Mouse (Mus musculus) natural killer cell, adult 2 months (primary cell): ENCODE results near the gene Zkscan1.
"Not testable (repeated sequence)": the region's sequence is repeated elsewhere in the genome, so short reads cannot be mapped to it uniquely, and the experiment has no call there.

Experiments used
- DNase-seq, 2 experiments: peaks; one replicate each; pipeline ENCODE4 v3.0.0; 2022; ENCODE audit warnings: low spot score in 2 of 2

Gene Zkscan1

DNA sequence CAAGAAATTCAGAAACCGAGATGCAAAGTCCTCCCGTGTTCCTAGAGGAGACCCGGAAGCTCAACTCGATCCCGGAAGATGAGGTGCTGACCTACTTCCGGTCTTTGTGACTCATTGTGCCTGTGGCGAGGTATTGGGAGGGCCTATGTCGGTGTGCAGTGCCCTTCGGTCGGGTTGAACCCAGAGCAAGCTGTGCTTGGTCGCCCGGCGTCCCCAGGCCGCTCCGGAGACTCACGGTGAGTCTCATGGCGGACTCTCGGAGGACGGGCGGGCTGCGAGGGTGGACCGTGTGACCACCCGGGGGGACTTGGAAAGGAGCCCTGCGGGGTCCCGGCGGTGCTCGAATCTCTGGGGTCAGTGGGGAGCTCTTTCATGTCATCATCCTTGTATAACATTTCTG is at the start of gene Zkscan1:
Gene Zkscan1, plus strand, starts transcription at position 89 of the 400 bp plus-strand sequence.
- peak; percentile 81 to 85 for DNase-seq

GRCm38 (mm10) chr5:138052894-138053293 is 32.0 kb upstream of the Zkscan1 start, which contains the start of gene Smok3c:
Gene Smok3c (plus strand): TSS chr5:138053194.
- not testable (repeated sequence) for DNase-seq

DNA sequence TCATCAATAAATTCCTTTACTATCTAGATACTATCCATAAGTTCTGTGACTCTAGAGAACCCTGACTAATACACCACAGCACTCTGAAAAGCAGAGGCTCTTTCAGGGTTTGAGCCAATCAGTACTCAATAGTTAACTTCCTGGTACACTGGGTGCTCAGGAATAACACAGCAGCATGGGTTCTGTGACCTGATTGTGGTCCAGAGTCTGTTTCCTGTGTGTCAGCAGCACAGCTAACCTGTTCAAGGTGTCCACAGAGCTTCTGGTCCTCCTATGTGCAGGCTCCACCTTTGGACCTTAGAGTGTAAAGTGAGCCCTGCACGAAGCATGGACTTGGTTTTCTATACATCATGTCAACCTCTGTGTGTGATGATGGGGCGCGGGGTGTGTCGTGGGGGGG is 11.1 kb upstream of the Zkscan1 start:
- no peak for DNase-seq

DNA sequence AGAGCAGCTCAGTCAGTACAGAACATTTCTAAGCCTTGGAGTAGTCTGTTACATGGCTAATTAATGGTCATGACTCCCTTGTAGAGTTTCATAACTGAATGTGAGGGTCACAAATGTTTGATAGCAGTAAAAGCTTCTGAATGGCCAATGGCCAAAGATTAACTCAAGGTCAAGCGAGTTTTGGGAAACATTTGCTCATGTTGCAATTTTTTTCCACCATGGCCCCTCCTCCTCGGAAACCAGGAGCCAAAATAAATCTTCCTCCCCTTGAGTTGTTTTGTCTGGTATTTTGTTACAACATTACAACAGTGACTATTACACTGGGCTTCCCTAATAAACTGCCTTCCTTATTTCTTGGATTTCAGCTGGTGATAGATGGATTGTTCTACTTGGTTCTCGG is 9.2 kb upstream of the Zkscan1 start:
- no peak for DNase-seq

GRCm38 (mm10) chr5:138076148-138076547 is 8.7 kb upstream of the Zkscan1 start:
- DNase-seq, result no peak

GRCm38 (mm10) chr5:138080456-138080855 is 4.4 kb upstream of the Zkscan1 start:
- DNase-seq, result no peak

DNA sequence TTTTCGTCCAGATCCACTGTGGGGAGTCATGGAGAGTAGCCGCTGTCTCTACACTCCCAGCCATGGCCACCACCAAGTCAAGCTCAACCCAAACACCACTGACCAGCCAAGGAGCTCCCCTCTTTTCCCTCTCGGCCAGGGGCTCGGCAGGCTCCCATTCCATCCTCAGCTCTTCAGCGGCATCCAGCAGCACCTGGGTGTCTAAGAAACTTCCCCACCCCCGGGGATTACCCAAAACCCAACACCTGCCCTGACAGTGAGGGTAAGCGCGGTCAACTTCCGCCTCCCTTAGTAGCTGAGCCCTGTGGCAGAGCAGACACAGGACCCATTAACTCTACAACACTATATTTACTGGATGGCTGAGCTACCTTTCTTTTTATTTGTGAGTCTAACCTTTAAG is 3.4 kb upstream of the Zkscan1 start:
- DNase-seq, result no peak

GRCm38 (mm10) chr5:138083318-138083900 is 1.5 kb upstream of the Zkscan1 start:
- no peak for DNase-seq

GRCm38 (mm10) chr5:138083936-138084335 is 948 bp upstream of the Zkscan1 start:
- no peak for DNase-seq

- no peak for DNase-seq
These were observed 377 bp upstream of the Zkscan1 start for GRCm38 (mm10) chr5:138084507-138084906.

DNA sequence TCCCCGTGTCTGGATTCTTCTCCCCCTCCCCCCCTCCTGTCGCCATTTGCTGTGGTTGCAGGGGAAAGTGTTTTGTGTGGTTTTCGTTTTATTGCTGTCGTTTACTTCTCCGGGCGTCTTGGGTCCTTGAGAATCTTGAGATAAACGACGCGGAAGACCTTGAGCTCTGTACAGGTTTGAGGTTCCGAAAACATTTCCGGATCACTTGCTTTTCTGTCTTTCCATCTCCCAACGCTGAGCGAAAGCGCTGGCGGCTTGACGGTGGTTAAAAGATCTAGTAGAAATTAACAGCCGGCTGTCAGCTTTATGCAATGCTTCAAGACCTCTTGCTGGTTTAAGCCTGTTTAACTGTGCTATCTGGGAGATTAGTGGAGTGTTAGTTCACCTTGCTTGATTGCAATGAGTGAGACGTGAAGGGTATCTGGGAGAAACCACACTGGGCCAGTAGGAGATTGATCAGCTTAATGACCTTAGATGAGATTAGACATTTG is 582 bp downstream of the Zkscan1 start:
- DNase-seq, result peak in 1 of 2 experiments; percentile 15

GRCm38 (mm10) chr5:138086842-138087241 is 2.0 kb downstream of the Zkscan1 start:
- no peak for DNase-seq

GRCm38 (mm10) chr5:138088366-138088765 is 3.5 kb downstream of the Zkscan1 start:
- DNase-seq, result no peak

- DNase-seq, result no peak
These were observed 4.2 kb downstream of the Zkscan1 start for GRCm38 (mm10) chr5:138089108-138089551.

DNA sequence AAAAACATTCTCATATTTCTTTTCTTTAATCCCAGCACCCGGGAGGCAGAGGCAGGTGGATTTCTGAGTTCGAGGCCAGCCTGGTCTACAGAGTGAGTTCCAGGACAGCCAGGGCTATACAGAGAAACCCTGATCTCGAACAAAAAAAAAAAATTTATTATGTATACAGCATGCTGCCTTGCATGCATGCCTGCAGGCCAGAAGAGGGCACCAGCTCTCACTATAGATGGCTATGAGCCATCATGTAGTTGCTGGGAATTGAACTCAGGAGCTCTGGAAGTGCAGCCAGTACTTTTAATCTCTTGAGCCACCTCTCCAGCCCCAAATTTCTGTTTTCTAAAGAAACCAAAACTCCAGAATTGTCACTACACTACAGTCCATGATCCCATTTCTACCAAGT is 5.4 kb downstream of the Zkscan1 start:
- no peak for DNase-seq

- no peak for DNase-seq
These were observed 5.9 kb downstream of the Zkscan1 start for GRCm38 (mm10) chr5:138090737-138091136.

GRCm38 (mm10) chr5:138092771-138093170 is 7.9 kb downstream of the Zkscan1 start:
- DNase-seq, result no peak

DNA sequence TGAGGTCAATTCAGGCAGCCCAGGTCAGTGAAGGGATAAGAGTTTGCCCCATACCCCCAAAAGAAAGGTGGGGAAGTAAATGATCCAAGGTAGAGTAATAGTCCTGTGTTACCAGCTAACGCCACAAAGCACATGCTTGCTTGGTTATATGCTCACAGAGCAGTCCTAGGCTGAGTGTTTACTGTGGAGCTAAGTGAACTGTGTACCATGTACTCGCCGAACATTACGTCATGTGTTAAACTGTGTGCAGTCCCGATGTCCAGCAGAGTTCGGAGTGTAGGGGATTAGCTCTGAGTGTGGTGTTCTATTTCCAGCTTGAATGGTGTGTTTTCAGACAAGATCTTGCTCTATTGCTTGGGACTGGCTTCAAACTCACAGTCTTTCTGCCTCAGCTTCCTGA is 9.6 kb downstream of the Zkscan1 start:
- no peak for DNase-seq

- DNase-seq, result no peak
These were observed 20.1 kb downstream of the Zkscan1 start for GRCm38 (mm10) chr5:138104976-138105375.

GRCm38 (mm10) chr5:138107130-138107529 is 22.2 kb downstream of the Zkscan1 start:
- DNase-seq, result no peak

- not testable (repeated sequence) for DNase-seq
These were observed 25.0 kb downstream of the Zkscan1 start for GRCm38 (mm10) chr5:138109847-138110396.

DNA sequence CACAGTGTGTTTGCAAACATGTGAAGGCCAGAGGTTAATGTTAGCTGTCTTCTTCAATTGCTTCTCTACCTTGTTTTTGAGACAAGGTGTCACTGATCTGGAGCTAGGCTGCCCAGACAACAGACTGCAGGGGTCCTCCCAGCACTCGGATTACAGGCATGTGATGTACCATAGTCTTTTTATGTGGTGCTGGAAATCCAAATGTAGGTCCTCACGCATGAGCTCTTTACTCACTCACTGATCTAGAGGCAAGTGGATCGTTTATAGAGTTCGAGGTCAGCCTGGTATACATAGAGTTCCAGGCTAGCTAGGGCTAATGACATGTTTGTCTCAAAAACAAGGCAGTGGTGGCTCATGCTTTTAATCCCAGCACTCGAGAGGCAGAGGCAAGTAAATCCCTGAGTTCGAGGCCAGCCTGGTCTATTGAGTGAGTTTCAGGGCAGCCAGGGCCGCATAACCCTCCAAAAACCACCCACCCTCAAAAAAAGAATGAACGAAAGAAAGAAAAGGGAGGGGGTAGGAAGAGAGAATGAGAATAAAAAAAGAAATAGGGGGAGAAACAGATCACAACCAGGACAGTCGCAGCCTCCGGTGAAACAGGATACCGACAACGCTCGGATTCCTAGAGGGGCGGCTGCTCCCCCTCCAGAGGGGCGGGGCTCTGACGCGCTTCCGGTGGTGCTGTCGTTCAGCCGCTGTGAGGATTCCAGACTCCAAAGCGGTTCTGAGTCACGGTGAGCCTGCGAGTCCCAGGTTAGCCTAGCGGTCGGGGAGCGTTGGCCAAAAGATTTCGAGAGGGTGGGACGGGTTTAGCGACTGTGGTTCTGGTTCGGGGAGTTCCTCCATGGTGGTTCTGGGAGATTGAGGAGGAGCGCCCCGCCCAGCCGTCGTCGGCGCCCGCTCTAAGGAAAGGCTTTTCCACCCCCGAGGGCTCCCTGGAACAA is 31.6 kb downstream of the Zkscan1 start, which contains the start of gene Zscan21:
Gene Zscan21, plus strand, starts transcription at position 649 of the 944 bp plus-strand sequence.
- peak; percentile 78 to 84 for DNase-seq
